Mouse (Mus musculus) cerebellum, adult 18-20 months (tissue): ENCODE measurements around the gene Psmd11.

ENCODE experiments used
- DNase-seq, 2 experiments: peaks; one replicate each; pipeline ENCODE4 v3.0.0; 2021

Psmd11 gene

DNA sequence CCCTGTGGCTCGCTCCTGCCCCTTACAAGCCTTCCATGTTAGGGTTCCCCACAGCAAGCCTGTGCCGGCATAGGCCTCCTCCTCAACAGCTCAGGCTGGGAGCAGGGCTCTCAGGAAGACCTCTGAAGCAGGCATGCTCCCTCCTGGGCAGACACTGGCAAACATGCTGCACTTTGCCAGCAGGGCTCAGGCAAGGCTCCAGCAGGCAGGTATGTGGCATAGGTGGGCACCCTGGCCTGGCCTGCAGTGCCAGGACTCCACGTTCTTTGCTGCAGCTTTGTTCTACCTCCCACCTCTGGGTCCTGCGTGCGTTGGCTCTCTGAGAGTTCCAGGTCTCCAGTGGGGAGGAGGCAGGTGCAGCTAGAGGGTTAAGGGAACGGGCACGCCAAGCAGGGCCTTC lies 54.5 kb downstream of the Psmd11 start:
- peak; percentile 57 to 64 for DNase-seq

DNA sequence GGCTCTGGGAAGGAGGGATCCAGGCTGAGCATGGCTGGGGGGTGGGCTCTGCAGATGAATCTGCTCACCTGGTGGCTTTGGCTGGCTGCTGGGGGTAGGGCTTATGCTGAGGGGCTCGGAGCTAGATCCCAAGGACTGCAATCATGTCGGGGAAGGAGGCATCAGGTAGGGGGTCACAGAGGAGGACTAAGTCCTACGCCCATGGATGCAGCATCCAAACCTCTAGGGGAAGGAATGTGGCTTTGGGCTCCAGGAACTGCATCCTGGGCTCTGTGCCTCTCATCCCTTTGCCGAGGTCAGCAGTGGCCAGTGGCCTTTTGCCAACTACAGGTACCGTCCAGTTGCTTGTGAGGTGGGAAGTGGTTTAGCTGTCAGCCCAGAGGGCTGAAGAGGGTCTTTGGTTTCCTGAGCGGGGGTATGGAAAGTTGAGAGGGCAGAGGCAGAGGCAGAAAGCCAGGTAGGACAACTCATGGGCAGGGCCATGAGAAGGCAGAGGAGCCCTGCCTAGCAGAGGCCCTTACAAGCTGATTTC lies 55.2 kb downstream of the Psmd11 start:
- DNase-seq = peak; percentile 38 to 62

DNA sequence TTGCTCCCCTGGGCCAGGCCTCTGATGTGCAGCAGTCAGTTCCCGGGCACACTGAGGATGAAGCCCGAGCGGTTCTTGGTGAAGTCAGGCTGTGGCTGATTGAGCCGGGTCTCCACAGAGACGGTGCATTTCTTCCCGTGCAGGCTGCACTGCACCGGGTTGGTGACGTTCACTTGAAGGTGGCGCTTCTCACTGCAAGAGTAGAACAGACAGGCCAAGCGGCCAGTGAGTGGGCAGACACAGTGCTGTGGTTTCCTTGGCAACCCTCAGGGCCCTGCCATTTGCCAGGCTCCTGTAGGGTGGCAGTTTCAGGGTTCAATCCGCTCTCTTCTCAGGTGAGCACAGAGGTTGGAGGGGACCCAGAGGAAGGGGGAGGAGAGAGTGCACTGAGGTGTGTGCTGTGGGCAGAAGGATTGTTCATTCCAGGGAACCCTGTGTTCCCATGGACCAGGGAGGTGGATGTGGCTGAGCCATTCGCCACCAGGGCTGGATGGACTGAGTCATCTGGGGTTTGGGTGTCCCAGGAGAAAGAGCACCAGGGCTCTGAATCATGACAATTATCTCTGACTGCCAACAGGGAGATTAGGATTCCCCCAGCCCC lies 55.9 kb downstream of the Psmd11 start:
- DNase-seq = peak; percentile 89 to 97

DNA sequence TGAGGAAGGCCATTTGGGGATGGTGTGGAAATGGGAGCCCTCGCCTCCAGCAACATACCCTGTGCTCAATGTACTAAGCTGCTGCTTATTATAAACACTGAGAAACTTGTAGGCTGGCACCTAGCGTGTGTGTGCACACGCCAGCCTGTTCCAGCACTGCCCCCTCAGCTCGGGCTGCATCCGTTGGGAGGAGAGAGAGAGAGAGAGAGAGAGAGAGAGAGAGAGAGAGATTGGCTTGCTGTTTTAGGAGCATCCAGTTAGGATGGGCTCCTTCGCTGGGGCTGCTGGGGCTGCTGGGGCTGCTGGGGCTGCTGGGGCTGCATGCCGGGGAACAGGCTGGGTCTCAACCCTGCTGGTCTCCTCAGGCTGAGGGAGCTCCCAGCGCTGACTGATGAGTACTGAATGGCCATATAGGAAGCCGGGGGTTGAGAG lies 56.7 kb downstream of the Psmd11 start:
- peak in 1 of 2 experiments; percentile 28 for DNase-seq

DNA sequence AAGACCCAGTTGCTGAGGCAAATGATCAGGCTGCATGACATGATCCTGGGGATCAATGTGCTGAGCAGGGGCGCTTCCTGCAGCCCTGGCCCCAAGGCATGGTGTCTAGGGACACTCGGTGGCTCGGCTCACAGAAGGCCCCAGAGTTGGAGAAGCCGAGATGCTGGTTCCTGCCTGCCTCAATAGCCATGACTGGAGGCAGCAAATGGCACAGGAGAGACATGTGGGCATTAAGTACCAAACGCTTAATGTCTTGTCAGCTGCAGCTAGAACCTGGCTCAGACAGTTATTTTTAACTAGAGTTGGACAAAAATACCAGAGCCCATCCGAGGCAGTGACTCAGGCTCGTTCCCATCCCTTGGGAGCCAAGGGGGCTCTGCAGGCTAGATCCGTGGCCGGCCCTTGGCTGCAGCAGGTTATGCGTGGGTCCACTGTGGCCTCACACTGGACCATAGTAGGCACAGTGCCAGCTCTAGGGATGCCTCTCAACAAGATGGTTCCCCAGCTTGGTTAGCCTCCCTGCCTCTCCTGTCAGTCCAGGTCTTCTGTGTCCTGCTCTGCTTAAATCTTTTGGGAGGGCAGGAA lies 57.3 kb downstream of the Psmd11 start:
- DNase-seq = peak; percentile 20 to 37

DNA sequence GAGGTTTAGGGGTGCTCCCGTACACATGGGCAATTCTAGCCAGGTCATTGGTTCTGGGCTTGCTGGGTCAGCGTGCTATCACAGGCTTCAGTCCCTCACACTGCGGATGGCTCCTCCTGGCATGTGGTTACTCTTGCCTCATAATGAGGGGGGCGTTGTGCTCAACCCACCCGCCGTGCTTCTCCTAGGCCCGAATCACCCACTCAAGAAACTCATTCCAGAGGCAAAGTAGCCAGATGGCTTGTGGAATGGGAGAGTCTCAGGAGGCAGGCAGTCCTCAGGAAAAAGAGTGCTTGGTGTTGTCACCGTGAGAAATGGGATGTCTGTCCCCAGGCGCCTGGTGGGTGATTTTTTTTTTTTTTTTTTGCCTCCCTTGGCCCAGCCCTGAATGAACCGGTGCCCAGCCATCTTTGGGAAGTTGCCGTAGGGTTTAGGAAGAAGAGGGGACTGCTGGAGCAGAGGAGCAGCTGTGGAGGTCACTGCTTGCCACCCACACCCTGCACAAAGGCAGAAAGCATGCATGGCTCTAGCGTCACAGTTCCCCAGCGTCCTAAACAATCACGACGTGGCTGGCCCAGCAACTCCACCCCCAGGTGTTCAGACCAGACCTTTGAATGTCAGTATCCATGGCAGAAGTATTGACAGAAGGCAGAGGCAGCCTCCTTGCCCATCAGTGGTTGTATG lies 59.6 kb downstream of the Psmd11 start:
- no peak for DNase-seq

DNA sequence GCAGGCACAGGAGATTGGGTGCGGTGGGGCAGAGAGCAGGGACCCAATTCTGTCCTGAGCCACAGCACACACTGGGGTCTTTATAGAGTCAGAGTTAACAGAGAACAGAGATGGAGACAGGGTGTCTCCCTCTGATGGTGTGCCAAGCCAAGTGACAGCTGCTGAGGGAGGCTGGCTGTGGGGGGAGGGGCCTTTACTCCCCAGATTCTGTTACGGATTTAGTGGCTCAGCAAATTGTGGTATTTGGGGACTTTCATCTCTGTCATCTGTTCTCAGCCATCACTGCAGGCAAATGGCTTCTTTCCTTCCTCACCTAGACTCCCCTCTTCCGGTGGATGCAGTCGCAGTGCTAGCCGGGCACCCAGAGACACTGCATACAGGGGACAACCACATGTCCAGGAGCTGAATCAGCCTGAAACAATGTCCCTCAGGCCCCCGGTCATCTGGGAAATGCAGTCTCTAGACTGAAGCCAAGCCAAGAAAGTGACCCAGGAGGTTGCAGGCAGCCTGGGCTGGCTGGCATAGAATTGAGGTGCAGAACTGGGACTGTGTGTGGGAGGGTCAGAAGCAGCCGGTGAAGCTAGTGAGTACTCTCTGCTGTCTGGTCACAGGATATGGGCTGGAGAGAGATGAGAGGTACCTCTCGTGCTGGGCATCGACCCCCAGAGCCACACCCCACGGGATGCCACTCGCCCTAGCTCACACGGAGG lies 60.9 kb downstream of the Psmd11 start:
- DNase-seq = peak; percentile 33 to 42

DNA sequence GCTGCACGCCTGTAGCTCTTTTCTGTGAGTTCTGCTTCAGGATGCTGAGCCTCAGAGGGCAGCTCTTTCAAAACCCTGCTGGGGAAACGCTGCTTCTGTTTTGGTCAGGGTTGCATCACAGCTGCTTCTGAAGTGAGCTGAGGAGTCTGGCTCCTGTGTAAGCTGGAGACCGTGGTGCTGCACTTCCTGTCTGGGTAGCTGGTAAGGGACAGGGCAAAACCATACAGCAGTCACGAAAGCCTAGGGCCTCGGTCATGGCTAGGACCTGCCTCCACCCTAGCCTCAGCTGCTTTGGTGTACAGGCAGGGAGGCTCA lies 61.4 kb downstream of the Psmd11 start:
- no peak for DNase-seq

DNA sequence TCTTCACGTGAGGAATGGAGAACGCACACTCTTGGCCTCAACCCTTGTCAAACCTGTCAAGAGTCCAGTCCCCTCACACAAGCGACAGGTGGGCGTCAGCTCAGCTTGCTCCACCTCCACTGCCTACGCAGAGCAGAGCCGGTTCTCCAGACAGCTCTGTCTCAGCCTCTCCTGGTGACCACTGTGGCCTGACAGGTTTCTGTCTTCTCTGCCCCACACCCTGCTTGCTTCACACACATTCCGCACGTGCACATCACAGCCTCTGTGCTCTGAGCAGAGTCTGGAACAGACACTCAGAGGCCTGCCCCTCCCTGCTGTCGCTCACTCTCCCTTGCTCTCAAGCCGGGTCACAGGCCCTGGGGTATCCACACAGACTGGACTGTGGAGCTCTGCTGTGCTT lies 62.4 kb downstream of the Psmd11 start:
- no peak for DNase-seq

DNA sequence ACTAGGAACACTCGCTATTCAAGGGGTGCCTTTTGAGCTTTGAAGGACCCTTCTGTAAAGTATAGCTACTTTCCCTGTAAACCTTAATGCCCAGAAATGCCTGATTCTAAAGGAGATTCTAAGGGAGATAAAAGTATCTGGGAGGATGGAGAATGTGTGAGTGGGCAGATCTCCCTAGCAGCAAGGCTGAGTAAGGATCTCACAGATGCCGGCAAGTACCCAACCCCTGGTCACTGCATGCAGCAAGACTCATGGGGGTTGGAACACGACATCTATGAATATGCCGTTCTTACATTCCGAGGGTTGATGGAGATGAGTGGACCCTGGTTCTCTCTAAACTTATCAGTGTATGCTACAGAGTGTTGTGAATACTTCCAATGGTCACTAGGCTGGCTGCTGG lies 64.8 kb downstream of the Psmd11 start:
- no peak for DNase-seq

DNA sequence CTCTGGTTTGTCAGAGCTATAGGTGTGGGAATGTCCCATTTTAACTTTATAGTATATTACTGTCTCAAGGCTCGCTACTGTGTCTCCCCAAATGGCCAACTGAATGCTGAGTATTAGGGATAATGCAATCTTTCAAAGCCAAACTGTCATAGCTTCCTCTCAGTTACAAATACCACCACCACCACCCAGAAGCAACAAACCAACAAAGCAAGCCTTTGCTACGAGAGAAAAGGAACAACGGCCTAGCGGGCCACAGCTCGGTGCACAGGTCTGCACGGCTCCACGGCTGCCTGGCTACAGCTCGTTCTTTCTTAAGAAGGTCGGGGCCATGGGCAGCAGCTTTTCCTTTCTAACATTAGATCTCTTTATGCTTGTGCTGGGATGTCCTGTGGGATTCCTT lies 66.4 kb downstream of the Psmd11 start:
- DNase-seq = no peak

DNA sequence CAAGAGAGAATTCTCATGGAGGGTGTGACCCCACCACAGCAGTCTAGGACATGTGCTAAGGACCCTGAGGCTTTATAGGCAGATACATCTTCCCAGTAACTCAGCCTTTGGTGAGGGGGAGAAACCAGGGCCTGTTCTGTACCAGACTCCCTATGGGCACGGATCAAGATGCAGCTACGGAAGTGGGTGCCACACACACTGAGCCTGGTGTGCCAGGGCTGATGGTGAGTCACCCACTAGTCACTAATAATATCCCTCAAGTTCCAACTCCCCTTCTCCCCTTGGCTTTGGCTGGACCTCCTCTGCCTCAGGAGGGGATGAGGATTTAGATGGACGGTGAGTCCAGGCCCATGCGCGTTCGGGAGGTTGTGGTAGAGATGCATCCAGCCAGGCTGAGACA lies 67.6 kb downstream of the Psmd11 start:
- no peak for DNase-seq

DNA sequence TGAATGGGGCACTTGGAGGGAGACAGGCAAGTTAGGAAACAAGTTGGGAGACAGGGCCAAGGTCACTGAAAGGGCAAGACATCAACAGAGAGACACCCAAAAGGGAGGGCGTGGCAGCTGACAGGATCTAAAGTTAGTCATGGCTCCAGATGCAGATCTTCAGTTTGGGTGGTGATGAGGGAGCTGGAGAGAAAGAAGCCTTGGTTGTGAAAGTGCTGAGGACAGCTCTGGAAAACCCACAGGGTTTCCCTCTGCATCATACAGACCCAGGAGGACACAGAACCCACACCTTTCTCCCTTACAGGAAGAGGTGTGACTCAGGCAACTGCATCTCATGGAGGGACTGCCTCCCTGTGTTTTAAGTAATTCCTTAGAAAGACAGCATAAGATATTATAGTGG lies 68.2 kb downstream of the Psmd11 start:
- no peak for DNase-seq

DNA sequence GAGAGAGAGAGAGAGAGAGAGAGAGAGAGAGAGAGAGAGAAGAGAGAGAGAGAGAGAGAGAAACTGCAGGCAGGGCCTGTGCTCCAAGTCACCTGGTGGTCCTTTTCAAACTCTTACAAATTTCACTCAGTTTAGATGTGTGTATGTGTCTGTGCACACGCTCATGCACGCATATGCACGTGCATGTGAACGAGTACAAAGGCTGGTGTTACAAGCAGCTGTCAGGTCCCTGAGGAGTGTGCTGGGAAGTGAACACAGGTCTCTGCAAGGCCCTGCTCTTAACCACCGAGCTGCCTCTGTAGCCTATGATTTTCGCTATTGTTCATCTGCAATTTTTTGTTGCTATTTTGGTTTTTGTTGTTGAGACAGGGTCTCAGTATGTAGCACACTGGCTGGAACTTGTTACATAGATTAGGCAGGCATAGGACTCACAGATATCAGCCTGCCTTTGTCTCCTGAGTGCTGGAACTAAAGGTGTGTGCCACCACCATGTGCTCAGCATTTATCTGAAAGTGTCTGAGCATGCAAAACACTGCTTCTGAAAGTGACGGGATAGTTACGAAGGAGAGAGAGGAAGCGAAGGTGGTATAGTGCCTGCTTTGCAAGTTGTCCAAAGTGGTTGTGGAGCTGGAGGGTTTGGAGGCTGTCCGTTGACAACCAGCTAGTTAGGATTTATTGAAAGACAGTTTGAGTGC lies 69.0 kb downstream of the Psmd11 start:
- no peak for DNase-seq

DNA sequence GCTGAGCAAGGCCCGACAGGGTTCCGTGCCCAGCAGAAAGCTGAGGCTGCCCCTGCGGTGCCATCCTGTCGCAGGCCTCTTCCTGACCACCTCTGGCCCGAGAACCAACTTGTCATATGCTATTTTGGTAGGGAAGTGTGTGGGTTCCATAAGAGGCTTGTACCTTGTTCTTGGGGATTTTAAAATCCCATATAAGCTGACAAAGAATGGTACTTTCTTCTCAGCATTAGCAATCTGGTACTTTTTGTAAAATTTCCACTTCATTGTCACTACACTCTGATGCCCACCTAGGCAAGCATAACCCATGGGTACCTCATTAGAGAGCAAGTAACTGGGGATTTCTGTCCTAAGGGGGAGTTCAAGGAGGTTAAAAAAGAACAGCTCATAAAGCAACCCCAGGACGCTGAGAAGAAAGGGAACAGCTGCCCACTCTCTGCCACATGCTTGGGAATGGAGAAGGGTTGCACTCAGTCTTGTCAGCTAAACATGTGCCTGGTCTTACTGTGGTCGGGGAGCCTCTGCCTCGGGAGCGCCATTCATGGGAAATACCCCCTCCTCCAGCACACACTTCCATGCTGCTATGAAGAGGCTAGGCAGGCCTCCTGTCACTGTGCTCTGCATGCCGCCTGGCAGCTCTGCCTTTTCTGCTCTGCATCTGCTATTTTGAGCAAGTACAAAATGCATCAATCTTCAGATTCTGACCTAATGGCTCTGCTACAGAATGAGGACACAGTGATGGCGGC lies 70.1 kb downstream of the Psmd11 start:
- peak in 1 of 2 experiments; percentile 21 for DNase-seq

DNA sequence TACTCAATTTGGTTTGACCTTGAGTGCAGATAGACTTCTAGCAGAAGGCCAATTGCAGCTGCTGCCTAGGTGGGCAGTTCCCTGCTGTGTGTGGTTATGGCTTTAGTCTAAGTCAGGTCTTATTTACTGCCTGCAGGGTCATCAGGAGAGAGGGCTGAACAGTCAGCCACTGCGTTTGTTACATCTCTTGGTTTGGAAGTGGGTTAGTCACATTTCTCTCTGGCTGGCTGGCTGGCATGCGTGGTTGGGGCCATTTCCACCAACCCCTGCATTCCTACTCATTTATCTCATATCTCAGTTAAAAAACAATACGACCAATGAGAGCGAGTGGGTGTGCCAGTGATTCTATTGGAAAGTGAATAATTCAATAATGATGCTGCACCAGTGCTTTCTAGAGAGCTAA lies 71.1 kb downstream of the Psmd11 start:
- no peak for DNase-seq

DNA sequence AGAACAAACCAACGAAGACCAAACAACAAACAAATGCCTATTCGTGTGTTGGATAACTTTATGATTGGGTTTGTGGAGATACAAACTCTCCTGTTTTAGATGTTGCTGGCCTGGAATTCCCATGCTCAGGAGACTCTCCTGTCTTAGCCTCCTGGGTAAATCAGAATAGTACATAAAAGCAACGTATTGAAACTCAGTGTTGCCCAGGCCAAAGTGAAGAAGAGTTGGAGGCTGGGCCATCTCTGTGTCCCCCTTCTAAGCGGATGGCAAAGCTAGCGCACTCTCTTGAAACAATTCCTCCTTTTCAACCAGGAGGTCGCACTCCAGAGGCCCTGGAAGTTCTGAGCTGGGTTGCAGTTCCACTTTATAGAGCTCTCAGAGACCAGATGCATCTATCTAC lies 74.9 kb downstream of the Psmd11 start:
- no peak for DNase-seq

DNA sequence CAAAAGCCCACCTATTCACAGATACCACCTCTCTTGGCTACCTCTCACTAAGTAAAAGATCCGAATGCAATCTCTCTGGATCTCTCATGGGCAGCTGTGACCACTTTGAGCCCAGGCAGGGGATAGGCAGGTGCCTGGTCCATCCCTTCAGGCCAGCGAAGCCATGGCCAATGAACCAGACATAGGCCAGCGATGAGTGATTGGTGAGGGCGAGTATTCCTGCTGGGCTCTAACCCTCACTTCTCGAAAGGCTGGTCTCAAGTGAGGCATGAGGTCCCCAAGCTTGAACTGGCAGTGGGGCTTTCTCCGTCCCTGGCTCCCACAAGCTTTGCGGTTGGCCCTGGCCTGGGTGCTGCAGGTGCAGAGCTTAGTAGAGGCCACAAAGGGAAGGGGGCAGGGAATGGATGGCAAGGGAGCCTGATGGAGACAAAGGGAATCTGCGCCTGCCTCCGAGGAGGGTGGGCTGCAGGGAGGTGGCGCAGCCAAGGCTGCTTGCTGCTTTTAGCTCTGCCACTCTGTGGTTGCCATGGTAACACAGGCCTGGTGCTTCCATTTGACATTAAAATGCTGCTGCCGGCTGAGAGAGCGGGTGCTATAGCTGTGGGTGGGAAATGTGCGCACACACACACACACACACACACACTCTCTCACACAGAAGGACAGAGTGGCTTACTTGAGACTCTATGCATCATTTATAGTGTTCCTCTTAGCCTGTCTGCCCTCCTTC lies 75.5 kb downstream of the Psmd11 start:
- peak in 1 of 2 experiments; percentile 14 for DNase-seq

DNA sequence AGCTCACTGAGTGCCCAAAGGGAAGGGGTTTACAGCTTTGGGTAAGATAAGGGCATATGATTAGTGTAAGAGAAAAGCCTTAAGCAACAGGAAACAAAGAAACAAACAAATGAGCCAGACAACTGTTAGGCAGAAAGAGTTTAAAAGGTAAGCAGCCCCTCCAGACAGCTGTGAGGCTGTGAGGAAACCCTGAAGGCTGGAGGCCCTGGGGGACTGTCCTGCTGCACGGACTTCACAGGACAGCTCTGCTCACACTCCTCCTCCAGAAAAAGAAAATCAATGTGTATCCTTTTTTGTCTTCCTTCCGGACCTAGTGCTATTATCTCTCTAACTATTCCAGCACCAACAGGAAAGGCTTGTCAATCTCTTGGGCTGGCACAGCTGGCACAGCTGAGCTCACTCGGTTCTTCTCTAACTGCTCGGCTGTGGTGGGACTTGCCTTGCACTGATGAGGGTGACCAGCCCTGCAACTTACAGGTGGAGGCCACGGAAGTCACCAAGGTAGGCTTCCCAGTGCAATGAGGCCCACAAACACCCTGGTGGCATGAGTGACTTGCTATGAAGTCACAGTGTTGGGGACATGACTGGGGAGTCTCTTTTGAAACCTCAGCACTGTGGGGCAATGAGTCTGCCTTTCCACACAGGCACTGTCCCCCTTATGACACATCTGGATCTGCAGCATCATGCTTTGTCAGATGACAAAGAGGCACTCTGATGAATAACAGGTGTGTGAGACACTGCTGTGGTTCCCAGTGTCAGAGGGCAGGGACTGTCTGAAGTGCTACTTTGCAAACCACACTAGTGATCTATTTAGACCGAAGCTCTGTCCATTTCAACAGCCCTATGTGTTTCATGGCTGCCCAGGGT lies 76.3 kb downstream of the Psmd11 start:
- no peak for DNase-seq

DNA sequence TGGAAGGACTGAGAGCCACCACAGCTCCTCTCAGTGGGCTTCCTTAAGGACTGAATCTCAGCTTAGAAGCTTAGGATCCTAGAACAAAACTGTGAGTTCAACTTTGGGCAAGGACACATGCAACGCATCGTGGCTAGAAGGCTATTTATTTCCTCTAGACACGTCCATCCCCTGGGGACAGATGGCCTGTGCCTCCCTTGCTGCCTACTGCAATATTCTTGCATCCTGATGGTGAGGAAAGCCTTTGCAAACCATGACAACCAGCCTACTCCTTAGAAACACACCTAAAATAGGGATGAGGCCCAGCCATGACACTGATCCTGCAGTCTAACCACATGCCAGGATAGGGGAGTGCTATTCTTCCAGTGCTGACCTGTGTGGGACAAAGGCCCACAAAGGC lies 77.2 kb downstream of the Psmd11 start:
- DNase-seq = no peak

DNA sequence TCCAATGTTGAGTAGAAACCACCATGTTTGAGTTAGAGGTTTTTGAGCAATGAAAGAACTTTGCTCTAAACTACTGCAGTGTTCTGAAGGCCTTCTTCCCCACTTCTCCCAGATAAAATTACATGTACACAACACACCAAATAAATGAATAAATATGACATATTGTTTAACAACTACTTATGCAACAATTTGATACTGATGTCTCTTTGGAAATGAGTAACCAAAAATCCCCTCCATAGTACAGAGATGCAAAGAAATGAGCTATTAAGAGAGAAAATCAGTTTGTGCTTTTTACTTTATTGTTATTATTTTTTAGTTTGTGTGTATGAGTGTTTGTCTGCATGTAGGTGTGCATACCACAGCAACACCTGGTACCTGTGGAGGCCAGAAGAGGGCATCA lies 78.1 kb downstream of the Psmd11 start:
- DNase-seq = no peak
